Mouse (Mus musculus) hindbrain, embryonic 13.5 days (tissue): ENCODE results near the gene Gm45623. TPM values are rescaled to one million over a fixed set of nuclear protein-coding genes. Genes with fewer than 3 reads are reported as not detected.

Source experiments
- ATAC-seq: fragments of 200-750 bp; cut with Nextera tagmentation; 2 replicates; pipeline ENCODE4 v1.8.0; 2017; ENCODE audit warnings: moderate TSS enrichment; ENCODE audit not compliant: low FRiP score
- H3K27ac ChIP-seq: fragments of 300-500 bp; sonication (generic); 2 replicates; pipeline ENCODE4 v1.5.1; 2015; ENCODE audit warnings: inconsistent platforms, mild to moderate bottlenecking, moderate library complexity
- H3K27me3 ChIP-seq: fragments of 300-500 bp; sonication (generic); 2 replicates; pipeline ENCODE4 v1.6.1; 2015; ENCODE audit warnings: mild to moderate bottlenecking, inconsistent platforms
- H3K36me3 ChIP-seq: fragments of 300-500 bp; sonication (generic); 2 replicates; pipeline ENCODE4 v1.6.1; 2015; ENCODE audit warnings: mild to moderate bottlenecking, inconsistent platforms
- H3K4me1 ChIP-seq: fragments of 300-500 bp; sonication (generic); replicated peaks from 2 replicates; pipeline ENCODE4 v1.6.1; 2015; ENCODE audit warnings: inconsistent platforms
- H3K4me2 ChIP-seq: fragments of 300-500 bp; sonication (generic); 2 replicates; pipeline ENCODE4 v1.6.1; 2015; ENCODE audit warnings: inconsistent platforms, mild to moderate bottlenecking, moderate library complexity
- H3K4me3 ChIP-seq: fragments of 300-500 bp; sonication (generic); 2 replicates; pipeline ENCODE4 v1.5.1; 2015; ENCODE audit warnings: mild to moderate bottlenecking, inconsistent platforms
- H3K9ac ChIP-seq: fragments of 300-500 bp; sonication (generic); 2 replicates; pipeline ENCODE4 v1.6.1; 2015; ENCODE audit warnings: mild to moderate bottlenecking, inconsistent platforms
- H3K9me3 ChIP-seq: fragments of 300-500 bp; sonication (generic); 2 replicates; pipeline ENCODE4 v1.6.1; 2016; ENCODE audit warnings: inconsistent platforms
- WGBS: fragments of 180-500 bp; shearing (Covaris S2); methylation state at CpG from one replicate; pipeline ENCODE4 v1.1.7; 2015; 5-methylcytosine and 5-hydroxymethylcytosine counted together
- polyA plus RNA-seq: library from polyadenylated mRNA; unstranded; fragments of >200 nt; fragmentation: Nextera tagmentation; extraction: Ambion mirVana; gene quantifications from 2 replicates; pipeline ENCODE4 v1.2.1, GENCODE M21; 2015

Gm45623 gene
- polyA plus RNA-seq, 1 experiment from 2014 or later = 1.5 TPM

DNA sequence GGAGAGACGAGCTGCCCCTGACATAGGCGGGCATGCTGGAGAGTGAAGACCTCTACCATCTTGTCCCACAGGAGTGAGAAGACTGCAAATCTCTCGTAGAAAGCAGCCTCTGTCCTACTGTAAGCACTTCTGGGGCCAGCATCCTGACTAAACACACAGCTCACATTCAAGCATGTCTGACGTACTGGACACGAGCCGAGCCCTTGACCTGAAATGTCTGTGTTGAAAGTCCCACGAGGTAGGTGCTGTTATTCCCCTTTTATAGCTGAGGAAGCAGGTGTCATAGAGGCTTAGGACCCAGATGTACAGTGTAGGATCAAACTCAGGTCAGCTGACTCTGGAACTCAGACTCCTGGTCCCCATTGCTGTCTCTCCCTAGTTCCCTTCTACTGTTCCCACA, 4.2 kb downstream of the Gm45623 start:
- no peak for ATAC-seq
- Histone ChIP-seq H3K36me3 (no peaks in the 10 kb centered on the region), H3K9me3 (no peaks in the 10 kb centered on the region), H3K27me3 (peaks cover 47% of the 10 kb centered on the region), H3K4me1 (peaks cover 22% of the 10 kb centered on the region), H3K4me3 (no peak overlapping the region), H3K4me2 (no peak overlapping the region), H3K9ac (no peak overlapping the region), H3K27ac (no peak overlapping the region)
- 91% methylated on average over 7 of the region's 7 CpGs for WGBS

DNA sequence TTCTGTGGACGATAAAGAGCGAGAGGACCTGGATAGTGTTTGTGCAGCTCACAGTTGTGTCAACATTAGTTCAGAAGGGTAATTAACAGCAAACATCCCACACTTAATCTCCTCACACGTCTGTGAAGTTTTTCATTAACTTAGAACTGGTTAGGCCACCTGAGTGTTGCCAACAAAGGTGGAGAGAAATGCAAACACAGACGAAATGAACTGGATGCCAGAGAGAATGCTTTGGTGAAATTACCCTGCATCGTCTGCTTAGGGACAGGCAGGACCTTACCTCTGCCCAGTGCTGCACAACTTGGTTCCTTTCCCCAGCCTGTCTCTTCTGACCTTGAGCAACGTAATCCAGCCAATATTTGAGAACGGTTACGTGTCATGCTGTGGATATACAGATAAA, 6.1 kb downstream of the Gm45623 start:
- Histone ChIP-seq H3K9ac (no peak overlapping the region), H3K4me3 (no peak overlapping the region), H3K36me3 (no peaks in the 10 kb centered on the region), H3K9me3 (no peaks in the 10 kb centered on the region), H3K27ac (no peak overlapping the region), H3K4me1 (peaks cover 9% of the 10 kb centered on the region), H3K27me3 (peaks cover 29% of the 10 kb centered on the region), H3K4me2 (no peak overlapping the region)
- WGBS = 78% methylated on average over 8 of the region's 8 CpGs
- no peak for ATAC-seq

DNA sequence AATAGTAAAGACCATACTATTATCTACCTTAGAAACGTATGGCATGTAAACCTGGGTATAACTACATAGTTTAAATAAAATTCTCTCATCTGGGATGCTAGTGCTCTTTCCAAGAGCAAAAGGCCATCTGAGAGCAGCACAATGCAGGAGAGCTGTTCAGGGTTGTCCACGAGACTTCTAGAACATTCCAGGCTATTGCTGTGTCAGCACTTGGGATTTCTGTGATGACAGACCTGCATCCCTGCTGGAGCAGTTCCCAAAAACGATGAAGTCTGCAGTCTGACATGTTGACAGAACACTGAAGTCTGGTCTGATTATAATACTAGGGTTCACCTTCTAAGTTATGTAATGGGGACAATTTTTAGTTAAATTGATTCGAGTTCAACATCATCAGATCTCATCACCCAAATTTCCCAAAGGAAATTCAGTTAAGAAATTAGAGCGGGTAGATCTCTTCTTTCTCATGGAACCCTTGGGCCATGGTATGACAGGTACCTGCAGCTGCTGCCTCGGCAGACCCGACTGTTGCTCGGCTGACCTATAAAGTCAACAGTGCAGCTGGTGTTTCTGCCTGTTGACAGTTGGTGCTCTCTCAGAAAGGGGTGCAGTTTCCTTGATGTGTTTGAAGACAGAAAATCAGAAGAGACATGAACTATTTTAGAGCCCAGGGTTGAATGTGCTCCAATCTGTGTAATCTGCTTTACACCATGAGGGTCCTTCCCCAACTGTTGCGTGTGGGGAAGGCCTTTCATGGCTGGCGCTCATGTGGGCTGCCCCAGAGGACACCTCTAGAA, 6.7 kb downstream of the Gm45623 start:
- no peak overlapping the region for H3K4me3 ChIP-seq
- H3K27me3 ChIP-seq = peaks cover 23% of the 10 kb centered on the region
- WGBS = 79% methylated on average over 10 of the region's 10 CpGs
- H3K9ac ChIP-seq = no peak overlapping the region
- no peak overlapping the region for H3K27ac ChIP-seq
- H3K4me2 ChIP-seq = no peak overlapping the region
- H3K4me1 ChIP-seq = peaks cover 2% of the 10 kb centered on the region
- peaks cover under 1% of the 10 kb centered on the region; the same call in 1 of the 2 replicates for H3K36me3 ChIP-seq
- H3K9me3 ChIP-seq = no peaks in the 10 kb centered on the region
- ATAC-seq = no peak

- H3K9me3 ChIP-seq = no peaks in the 10 kb centered on the region
- H3K9ac ChIP-seq = no peak overlapping the region
- no peak overlapping the region for H3K4me2 ChIP-seq
- WGBS = 59% methylated on average over 6 of the region's 6 CpGs
- H3K36me3 ChIP-seq = peaks cover 30% of the 10 kb centered on the region
- H3K4me3 ChIP-seq = no peak overlapping the region
- H3K4me1 ChIP-seq = no peaks in the 10 kb centered on the region
- no peaks in the 10 kb centered on the region for H3K27me3 ChIP-seq
- no peak overlapping the region for H3K27ac ChIP-seq
- ATAC-seq = no peak
These were observed 11.2 kb downstream of the Gm45623 start for GRCm38 (mm10) chr13:56742325-56742901.

GRCm38 (mm10) chr13:56741691-56742090, 11.9 kb downstream of the Gm45623 start:
- no peak overlapping the region for H3K9ac ChIP-seq

GRCm38 (mm10) chr13:56740496-56740895, 13.1 kb downstream of the Gm45623 start:
- WGBS = 89% methylated on average over 6 of the region's 6 CpGs
- Histone ChIP-seq H3K9ac (no peak overlapping the region), H3K27me3 (no peaks in the 10 kb centered on the region), H3K27ac (no peak overlapping the region), H3K4me3 (no peak overlapping the region), H3K36me3 (peaks cover 46% of the 10 kb centered on the region), H3K4me1 (no peaks in the 10 kb centered on the region), H3K9me3 (no peaks in the 10 kb centered on the region), H3K4me2 (no peak overlapping the region)
- ATAC-seq = no peak

More at GRCm38 (mm10) chr13:56741691-56742090, 11.9 kb downstream of the Gm45623 start:
- no peaks in the 10 kb centered on the region for H3K27me3 ChIP-seq
- peaks cover 37% of the 10 kb centered on the region for H3K36me3 ChIP-seq
- no peak for ATAC-seq
- H3K4me2 ChIP-seq = no peak overlapping the region
- H3K27ac ChIP-seq = no peak overlapping the region
- 91% methylated on average over 7 of the region's 7 CpGs for WGBS
- no peaks in the 10 kb centered on the region for H3K4me1 ChIP-seq
- H3K4me3 ChIP-seq = no peak overlapping the region
- no peaks in the 10 kb centered on the region for H3K9me3 ChIP-seq

DNA sequence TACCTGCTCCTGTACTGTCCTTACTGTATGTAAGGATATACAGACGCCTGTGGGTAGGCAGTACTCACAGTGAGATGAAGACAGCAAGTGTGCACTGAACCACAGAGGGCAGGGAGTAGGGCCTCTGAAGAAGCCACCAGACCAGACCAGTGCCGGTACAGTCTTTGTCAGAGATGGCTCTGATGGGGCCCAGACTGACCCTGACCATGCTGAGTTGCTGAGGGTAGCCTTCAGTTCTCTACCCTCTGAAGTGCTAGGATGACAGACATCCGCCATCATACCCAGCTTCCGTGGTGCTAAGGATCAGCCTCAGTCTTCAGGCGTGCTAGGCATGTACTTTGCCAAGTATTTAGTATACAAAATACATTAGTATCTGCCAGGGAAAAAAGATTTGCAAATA, 14.1 kb downstream of the Gm45623 start:
- Histone ChIP-seq H3K4me2 (no peak overlapping the region), H3K27ac (no peak overlapping the region), H3K9ac (no peak overlapping the region), H3K27me3 (no peaks in the 10 kb centered on the region), H3K4me3 (no peak overlapping the region), H3K4me1 (no peaks in the 10 kb centered on the region), H3K9me3 (no peaks in the 10 kb centered on the region), H3K36me3 (peaks cover 47% of the 10 kb centered on the region)
- ATAC-seq = no peak
- 96% methylated on average over 5 of the region's 5 CpGs for WGBS

- 63% methylated on average over 6 of the region's 6 CpGs for WGBS
- Histone ChIP-seq H3K9me3 (no peaks in the 10 kb centered on the region), H3K27ac (no peak overlapping the region), H3K4me3 (no peak overlapping the region), H3K36me3 (peaks cover 79% of the 10 kb centered on the region), H3K9ac (no peak overlapping the region), H3K4me2 (no peak overlapping the region), H3K27me3 (no peaks in the 10 kb centered on the region), H3K4me1 (no peaks in the 10 kb centered on the region)
- ATAC-seq = no peak
These were observed 18.3 kb downstream of the Gm45623 start for GRCm38 (mm10) chr13:56735212-56735875.

- Histone ChIP-seq H3K36me3 (peaks cover 79% of the 10 kb centered on the region), H3K4me3 (no peak overlapping the region), H3K4me1 (no peaks in the 10 kb centered on the region), H3K27ac (no peak overlapping the region), H3K27me3 (no peaks in the 10 kb centered on the region), H3K4me2 (no peak overlapping the region), H3K9ac (no peak overlapping the region), H3K9me3 (no peaks in the 10 kb centered on the region)
- no peak for ATAC-seq
- WGBS = 93% methylated on average over 4 of the region's 4 CpGs
These were observed 19.0 kb downstream of the Gm45623 start for GRCm38 (mm10) chr13:56734617-56735016.

DNA sequence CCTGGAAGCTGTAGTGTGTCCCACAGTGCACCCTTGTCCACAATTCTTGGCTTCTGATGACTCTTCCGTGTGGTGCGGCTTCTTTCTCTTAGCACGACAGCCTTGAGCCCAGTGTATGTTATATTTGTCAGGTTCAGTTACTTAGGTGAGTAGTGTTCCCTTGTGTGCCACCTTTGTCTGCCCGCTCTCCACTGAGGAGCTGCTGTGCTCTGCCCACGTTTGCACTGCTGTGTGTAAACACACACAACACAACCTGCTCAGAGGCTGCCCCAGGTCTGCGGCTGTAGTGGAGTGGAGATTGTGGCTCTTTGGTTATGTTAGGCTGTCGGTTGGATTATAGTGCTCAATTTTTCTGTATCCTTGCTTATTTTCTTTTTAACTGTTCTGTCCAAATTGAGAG, 24.6 kb downstream of the Gm45623 start:
- Histone ChIP-seq H3K36me3 (peaks cover 91% of the 10 kb centered on the region), H3K27me3 (no peaks in the 10 kb centered on the region), H3K4me2 (no peak overlapping the region), H3K4me1 (0 out of 2 replicates have a peak, but pooled peaks cover 9% of the 10 kb centered on the region), H3K27ac (no peak overlapping the region), H3K9ac (no peak overlapping the region), H3K9me3 (no peaks in the 10 kb centered on the region), H3K4me3 (no peak overlapping the region)
- WGBS = 97% methylated on average over 7 of the region's 7 CpGs
- no peak for ATAC-seq

DNA sequence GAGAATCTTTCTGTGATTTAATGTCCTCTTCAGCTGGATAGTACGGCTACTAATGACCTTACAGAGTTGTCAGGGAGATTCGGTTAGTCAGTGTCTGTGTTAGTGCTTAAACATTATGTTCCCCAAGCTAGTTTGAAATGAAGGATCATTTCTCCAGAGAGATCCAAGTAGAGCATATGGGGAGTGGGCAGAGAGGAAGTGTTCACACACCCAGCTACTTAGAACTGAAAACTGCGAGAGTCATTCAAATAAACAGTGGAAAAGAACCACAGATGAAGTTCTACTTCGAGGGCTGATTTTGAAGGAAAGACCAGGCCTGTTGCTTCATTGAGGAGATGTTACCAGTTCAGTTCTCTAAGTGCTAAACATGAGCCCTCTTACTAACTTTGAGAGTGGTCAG, 27.1 kb downstream of the Gm45623 start:
- H3K36me3 ChIP-seq = peaks cover 77% of the 10 kb centered on the region
- 0 out of 2 replicates have a peak, but pooled peaks cover 9% of the 10 kb centered on the region for H3K4me1 ChIP-seq
- no peak overlapping the region for H3K27ac ChIP-seq
- WGBS = 88% methylated on average over 4 of the region's 4 CpGs
- H3K4me2 ChIP-seq = no peak overlapping the region
- H3K9me3 ChIP-seq = no peaks in the 10 kb centered on the region
- no peak for ATAC-seq
- no peak overlapping the region for H3K4me3 ChIP-seq
- H3K9ac ChIP-seq = no peak overlapping the region
- H3K27me3 ChIP-seq = no peaks in the 10 kb centered on the region

- H3K4me2 ChIP-seq = no peak overlapping the region
- no peaks in the 10 kb centered on the region for H3K27me3 ChIP-seq
- no peak overlapping the region for H3K4me3 ChIP-seq
- H3K4me1 ChIP-seq = peaks cover 23% of the 10 kb centered on the region
- H3K36me3 ChIP-seq = no peaks in the 10 kb centered on the region; the same call in 1 of the 2 replicates
- no peaks in the 10 kb centered on the region for H3K9me3 ChIP-seq
- no peak overlapping the region for H3K9ac ChIP-seq
- H3K27ac ChIP-seq = no peak overlapping the region
- WGBS = 98% methylated on average over 2 of the region's 2 CpGs
- no peak for ATAC-seq
These were observed 41.4 kb downstream of the Gm45623 start for GRCm38 (mm10) chr13:56712221-56712620.
